Mouse (Mus musculus) embryonic facial prominence, embryonic 15.5 days (tissue): ENCODE results near the gene Iqschfp. TPM values are rescaled to one million over a fixed set of nuclear protein-coding genes. Genes with fewer than 3 reads are reported as not detected.

ENCODE experiments used
- ATAC-seq: fragments of 200-750 bp; cut with Nextera tagmentation; 2 replicates; pipeline ENCODE4 v1.8.0; 2017; ENCODE audit warnings: low read depth, moderate TSS enrichment; ENCODE audit not compliant: insufficient number of reproducible peaks, low FRiP score, low TSS enrichment
- H3K27ac ChIP-seq: fragments of 300-500 bp; sonication (generic); replicated peaks from 2 replicates; pipeline ENCODE4 v1.5.1; 2015; ENCODE audit warnings: mild to moderate bottlenecking, inconsistent platforms
- H3K27me3 ChIP-seq: fragments of 300-500 bp; sonication (generic); 2 replicates; pipeline ENCODE4 v1.6.1; 2015; ENCODE audit warnings: inconsistent platforms
- H3K36me3 ChIP-seq: fragments of 300-500 bp; sonication (generic); 2 replicates; pipeline ENCODE4 v1.6.1; 2015; ENCODE audit warnings: mild to moderate bottlenecking, inconsistent platforms
- H3K4me1 ChIP-seq: fragments of 300-500 bp; sonication (generic); 2 replicates; pipeline ENCODE4 v1.6.1; 2015; ENCODE audit warnings: inconsistent platforms
- H3K4me2 ChIP-seq: fragments of 300-500 bp; sonication (generic); replicated peaks from 2 replicates; pipeline ENCODE4 v1.6.1; 2015; ENCODE audit warnings: mild to moderate bottlenecking, inconsistent platforms
- H3K4me3 ChIP-seq: fragments of 300-500 bp; sonication (generic); replicated peaks from 2 replicates; pipeline ENCODE4 v1.5.1; 2015; ENCODE audit warnings: mild to moderate bottlenecking, inconsistent platforms
- H3K9ac ChIP-seq: fragments of 300-500 bp; sonication (generic); 2 replicates; pipeline ENCODE4 v1.6.1; 2015; ENCODE audit warnings: inconsistent platforms
- H3K9me3 ChIP-seq: fragments of 300-500 bp; sonication (generic); replicated peaks from 2 replicates; pipeline ENCODE4 v1.6.1; 2016; ENCODE audit warnings: inconsistent platforms
- WGBS: fragments of 180-500 bp; shearing (Covaris S2); methylation state at CpG from one replicate; pipeline ENCODE4 v1.1.7; 2015; 5-methylcytosine and 5-hydroxymethylcytosine counted together
- polyA plus RNA-seq: library from polyadenylated mRNA; unstranded; fragments of >200 nt; fragmentation: Nextera tagmentation; extraction: Ambion mirVana; gene quantifications from 2 replicates; pipeline ENCODE4 v1.2.1, GENCODE M21; 2015

Iqschfp gene
- polyA plus RNA-seq, 1 experiment from 2014 or later = 0.08 TPM

DNA sequence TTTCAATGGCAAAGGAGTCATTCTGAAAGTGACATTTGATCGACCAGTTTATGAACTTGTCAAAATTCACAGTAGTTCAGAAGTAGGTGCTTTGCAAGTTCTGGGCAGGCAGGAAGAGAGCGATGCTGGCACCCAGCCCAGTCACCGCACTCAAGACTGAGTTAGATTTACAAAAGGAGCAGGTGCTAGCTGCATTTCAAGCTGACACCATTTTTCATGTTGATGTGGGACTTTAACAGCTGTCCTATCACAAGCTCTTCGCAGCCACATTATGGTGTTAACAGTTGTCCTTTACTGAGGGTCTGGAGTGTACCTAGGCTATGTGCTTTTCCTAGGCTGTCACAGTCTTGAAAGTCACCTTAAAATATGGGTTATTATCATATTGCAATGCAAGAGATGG, 354.1 kb downstream of the Iqschfp start:
- H3K36me3 ChIP-seq = no peaks in the 10 kb centered on the region
- WGBS = 76% methylated on average over 4 of the region's 4 CpGs
- H3K27ac ChIP-seq = no peak overlapping the region
- no peak overlapping the region for H3K4me2 ChIP-seq
- H3K9me3 ChIP-seq = no peaks in the 10 kb centered on the region
- H3K27me3 ChIP-seq = no peaks in the 10 kb centered on the region
- H3K4me3 ChIP-seq = no peak overlapping the region
- no peak overlapping the region for H3K9ac ChIP-seq
- no peaks in the 10 kb centered on the region for H3K4me1 ChIP-seq
- no peak for ATAC-seq

DNA sequence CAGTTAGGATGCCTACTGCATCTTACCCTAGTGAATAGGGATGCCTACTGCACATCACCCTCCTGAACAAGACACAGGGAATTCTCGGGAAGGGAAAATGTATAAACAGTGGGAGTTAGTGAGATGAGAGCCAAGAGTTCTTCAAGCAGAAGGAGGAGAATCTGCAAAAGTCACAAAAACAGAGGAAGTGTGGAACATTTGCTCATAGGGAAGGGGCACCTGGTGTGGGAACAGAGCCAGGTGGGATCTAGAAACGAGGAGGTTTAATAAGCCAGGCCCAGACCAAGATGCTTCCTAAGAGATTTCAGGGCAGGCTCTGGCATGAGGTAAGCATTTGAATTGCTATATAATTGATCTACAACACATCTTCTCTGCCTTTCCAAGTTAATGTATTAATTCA, 358.6 kb downstream of the Iqschfp start:
- no peak for ATAC-seq
- H3K9ac ChIP-seq = no peak overlapping the region
- 59% methylated on average over 2 of the region's 2 CpGs for WGBS
- no peaks in the 10 kb centered on the region for H3K4me1 ChIP-seq
- H3K4me3 ChIP-seq = no peak overlapping the region
- no peaks in the 10 kb centered on the region for H3K36me3 ChIP-seq
- no peaks in the 10 kb centered on the region for H3K27me3 ChIP-seq
- no peak overlapping the region for H3K27ac ChIP-seq
- H3K9me3 ChIP-seq = no peaks in the 10 kb centered on the region
- no peak overlapping the region for H3K4me2 ChIP-seq

DNA sequence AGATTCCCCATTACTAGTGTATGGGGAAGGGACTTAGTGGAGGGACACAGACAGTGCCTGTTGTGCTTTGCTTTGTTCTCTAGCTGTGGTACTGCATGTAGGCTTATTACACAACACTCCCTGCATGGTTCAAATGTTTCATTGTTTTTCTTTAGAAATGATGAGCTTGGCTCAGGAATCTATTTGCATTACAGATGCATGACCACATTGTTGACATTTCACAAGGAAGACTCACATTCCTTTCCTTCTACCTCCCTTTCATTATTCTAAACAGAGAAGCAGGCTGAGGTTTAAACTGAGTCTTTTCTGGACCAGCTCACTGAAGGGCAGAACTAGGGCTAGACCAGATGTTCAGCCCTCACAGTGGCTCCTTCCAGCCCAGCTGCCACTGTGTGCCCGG, 360.3 kb downstream of the Iqschfp start:
- Histone ChIP-seq H3K9me3 (no peaks in the 10 kb centered on the region), H3K27ac (no peak overlapping the region), H3K36me3 (no peaks in the 10 kb centered on the region), H3K9ac (no peak overlapping the region), H3K4me2 (no peak overlapping the region), H3K27me3 (no peaks in the 10 kb centered on the region), H3K4me1 (no peaks in the 10 kb centered on the region), H3K4me3 (no peak overlapping the region)
- 46% methylated on average over 1 of the region's 1 CpGs for WGBS
- ATAC-seq = no peak

DNA sequence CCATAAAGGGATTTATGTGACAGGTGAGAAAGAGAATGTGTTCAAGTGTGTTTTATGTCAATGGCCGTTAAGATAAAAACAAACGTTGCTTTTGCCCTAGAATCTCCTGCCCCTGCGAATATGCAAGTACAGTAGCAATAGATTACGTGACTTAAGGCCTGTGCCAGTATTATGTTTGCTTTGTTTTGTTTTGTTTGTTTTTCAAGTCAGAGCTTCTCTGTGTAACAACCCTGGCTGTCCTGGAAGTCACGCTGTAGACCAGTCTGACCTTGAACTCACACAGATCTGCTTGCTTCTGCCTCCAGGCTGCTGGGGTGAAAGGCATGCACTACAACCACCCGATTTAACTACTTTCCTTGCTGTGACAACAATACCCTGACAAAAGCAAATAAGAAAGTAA, 370.3 kb downstream of the Iqschfp start:
- 76% methylated on average over 6 of the region's 6 CpGs for WGBS
- no peaks in the 10 kb centered on the region for H3K4me1 ChIP-seq
- ATAC-seq = no peak
- H3K9me3 ChIP-seq = no peaks in the 10 kb centered on the region
- no peaks in the 10 kb centered on the region for H3K36me3 ChIP-seq
- no peak overlapping the region for H3K9ac ChIP-seq
- H3K4me2 ChIP-seq = no peak overlapping the region
- no peaks in the 10 kb centered on the region for H3K27me3 ChIP-seq
- H3K27ac ChIP-seq = no peak overlapping the region
- H3K4me3 ChIP-seq = no peak overlapping the region

DNA sequence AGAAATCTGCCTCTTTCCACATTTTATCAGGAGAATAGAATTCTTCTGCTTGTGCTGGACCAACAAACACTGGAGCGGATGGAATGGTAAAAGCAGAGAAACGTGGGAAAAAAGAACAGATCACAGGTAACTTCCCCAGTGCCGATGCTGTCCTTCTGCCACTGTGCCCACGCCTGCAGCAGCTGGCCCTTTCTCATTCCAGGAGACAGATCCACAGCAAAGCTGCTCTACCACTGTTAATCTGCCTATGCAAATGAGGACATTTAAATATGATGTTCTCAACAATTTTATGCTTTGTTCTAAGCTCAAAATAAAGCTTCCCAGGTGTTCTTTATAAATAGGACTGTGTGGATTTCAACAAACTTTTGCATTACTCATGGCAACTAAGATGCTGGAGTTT, 375.9 kb downstream of the Iqschfp start:
- no peak overlapping the region for H3K27ac ChIP-seq
- no peak overlapping the region for H3K4me3 ChIP-seq
- H3K27me3 ChIP-seq = no peaks in the 10 kb centered on the region
- no peaks in the 10 kb centered on the region for H3K36me3 ChIP-seq
- H3K4me1 ChIP-seq = no peaks in the 10 kb centered on the region
- no peak overlapping the region for H3K4me2 ChIP-seq
- H3K9me3 ChIP-seq = no peaks in the 10 kb centered on the region
- WGBS = 77% methylated on average over 4 of the region's 4 CpGs
- H3K9ac ChIP-seq = no peak overlapping the region
- ATAC-seq = no peak

DNA sequence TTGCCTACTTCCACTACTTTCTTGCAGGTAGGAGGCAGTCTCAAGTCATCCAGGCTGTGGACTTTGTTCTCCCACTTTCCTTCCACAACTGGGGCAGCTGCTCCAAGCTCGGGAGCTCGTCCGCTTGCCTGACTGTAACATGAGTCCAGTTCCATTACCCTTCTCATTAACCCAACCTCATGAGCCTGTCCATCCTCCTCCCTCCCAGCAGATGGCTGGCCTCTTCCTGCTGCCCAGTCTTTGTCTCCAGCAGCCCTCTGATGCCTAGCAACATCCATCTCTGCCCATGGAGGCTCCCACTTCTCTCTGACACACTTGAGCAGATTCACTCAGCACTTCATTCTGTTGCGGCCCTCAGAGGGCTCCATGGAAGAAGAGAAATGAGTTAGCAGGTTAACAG, 377.2 kb downstream of the Iqschfp start:
- ATAC-seq = no peak
- H3K27me3 ChIP-seq = no peaks in the 10 kb centered on the region
- no peak overlapping the region for H3K4me3 ChIP-seq
- WGBS = 67% methylated on average over 4 of the region's 4 CpGs
- H3K36me3 ChIP-seq = no peaks in the 10 kb centered on the region
- H3K4me1 ChIP-seq = no peaks in the 10 kb centered on the region
- no peak overlapping the region for H3K4me2 ChIP-seq
- no peak overlapping the region for H3K27ac ChIP-seq
- H3K9ac ChIP-seq = no peak overlapping the region
- no peaks in the 10 kb centered on the region for H3K9me3 ChIP-seq

DNA sequence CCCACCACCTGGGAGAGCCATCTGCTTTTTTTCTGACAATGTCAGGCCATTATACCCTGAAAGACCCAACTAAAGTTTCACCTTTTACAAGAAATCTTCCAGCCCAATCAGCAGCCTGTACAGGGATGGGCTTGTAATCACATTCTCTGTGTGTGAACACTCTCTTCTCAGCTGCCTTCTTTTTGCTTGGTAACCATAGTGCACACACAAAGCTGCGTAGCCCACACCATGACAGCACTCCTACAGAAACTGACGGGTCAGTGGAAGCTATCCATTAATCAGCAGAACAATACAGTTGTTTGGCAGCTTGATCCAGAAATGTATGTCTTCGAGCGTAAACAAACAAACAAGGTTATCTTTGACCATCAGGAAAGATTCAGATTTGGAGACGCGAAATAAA, 378.2 kb downstream of the Iqschfp start:
- Histone ChIP-seq H3K9me3 (no peaks in the 10 kb centered on the region), H3K4me1 (no peaks in the 10 kb centered on the region), H3K27me3 (no peaks in the 10 kb centered on the region), H3K4me2 (no peak overlapping the region), H3K4me3 (no peak overlapping the region), H3K36me3 (no peaks in the 10 kb centered on the region), H3K9ac (no peak overlapping the region), H3K27ac (no peak overlapping the region)
- WGBS = 85% methylated on average over 6 of the region's 6 CpGs
- no peak for ATAC-seq

DNA sequence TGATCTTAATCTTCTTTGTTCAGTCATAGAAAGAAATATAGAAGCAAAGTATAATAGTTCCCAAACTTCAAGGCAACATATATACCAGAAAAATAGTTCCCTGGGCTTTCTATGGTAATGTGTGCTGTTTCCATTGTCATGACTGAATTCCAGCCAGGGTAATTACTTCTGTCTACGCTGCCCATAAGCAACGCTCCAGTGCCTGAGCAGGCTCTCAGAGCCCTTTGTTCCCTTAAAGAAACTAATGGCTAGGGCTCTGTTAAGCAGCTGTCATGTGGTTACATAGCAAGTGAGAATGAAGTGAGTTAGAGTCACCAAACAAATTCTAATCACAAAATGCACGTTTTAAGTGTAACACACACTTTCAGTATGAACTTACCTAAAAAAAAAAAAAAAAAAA, 379.4 kb downstream of the Iqschfp start:
- H3K4me1 ChIP-seq = no peaks in the 10 kb centered on the region
- no peaks in the 10 kb centered on the region for H3K9me3 ChIP-seq
- no peak overlapping the region for H3K9ac ChIP-seq
- WGBS = 62% methylated on average over 3 of the region's 3 CpGs
- H3K36me3 ChIP-seq = no peaks in the 10 kb centered on the region
- H3K27me3 ChIP-seq = no peaks in the 10 kb centered on the region
- no peak for ATAC-seq
- no peak overlapping the region for H3K4me2 ChIP-seq
- no peak overlapping the region for H3K4me3 ChIP-seq
- no peak overlapping the region for H3K27ac ChIP-seq

DNA sequence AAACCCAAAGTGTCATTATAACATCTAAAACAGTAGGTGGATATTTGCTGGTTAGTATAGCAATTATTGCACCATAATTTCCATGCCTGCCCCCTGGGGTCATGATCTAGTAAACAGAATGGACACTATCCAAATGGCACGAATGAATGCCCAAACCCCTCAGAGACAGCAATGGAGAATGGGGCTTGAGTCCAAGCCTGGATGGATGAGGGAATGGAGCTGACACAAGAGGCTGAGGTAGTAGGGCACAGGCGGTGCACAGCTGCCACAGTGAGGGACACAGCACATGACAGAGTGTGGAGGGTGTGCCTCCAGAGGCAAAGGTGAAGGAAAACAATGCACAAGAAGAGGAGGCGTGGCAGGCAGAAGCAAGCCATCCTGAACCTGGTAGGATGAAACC, 379.8 kb downstream of the Iqschfp start:
- WGBS = 83% methylated on average over 3 of the region's 3 CpGs

DNA sequence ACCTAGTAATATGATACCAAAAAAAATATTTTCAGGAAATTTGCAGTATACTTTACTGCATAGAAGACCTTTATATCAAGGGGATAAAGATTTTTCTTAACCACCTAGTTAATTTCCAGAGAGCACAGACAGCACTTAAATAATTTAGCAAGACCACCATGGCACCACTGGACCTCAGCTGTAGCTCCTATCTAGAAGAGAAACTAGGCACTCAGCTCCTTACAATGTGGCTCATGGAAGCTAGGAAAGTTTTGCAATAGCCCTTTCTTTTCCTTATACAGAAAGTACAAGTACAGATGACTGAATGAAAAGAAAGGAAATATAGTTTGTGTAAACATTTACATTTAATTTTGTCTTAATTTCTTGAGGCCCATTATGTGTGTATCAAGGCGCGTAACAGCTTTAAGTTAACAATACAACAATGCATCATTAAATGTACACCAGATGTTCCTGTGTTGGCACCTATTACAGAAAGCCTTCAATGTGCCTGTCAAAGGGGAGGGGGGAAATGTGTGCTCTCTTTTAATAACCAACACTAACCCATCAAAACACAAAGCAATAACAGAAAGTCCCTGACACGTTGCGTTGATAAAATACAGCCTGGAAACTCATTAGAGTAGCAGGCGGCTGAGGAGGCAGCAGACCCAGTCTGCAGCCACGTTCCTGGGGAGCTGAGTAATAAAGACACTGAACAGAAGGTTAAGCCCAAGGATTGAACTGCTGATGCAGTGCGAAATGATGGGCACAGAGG, 391.0 kb downstream of the Iqschfp start:
- Histone ChIP-seq H3K36me3 (no peaks in the 10 kb centered on the region), H3K4me2 (no peak overlapping the region), H3K27ac (no peak overlapping the region), H3K27me3 (no peaks in the 10 kb centered on the region), H3K9ac (no peak overlapping the region), H3K4me3 (no peak overlapping the region), H3K9me3 (no peaks in the 10 kb centered on the region), H3K4me1 (no peaks in the 10 kb centered on the region)
- 43% methylated on average over 7 of the region's 7 CpGs for WGBS
- no peak for ATAC-seq

More for the DNA sequence above, 379.8 kb downstream of the Iqschfp start:
- Histone ChIP-seq H3K36me3 (no peaks in the 10 kb centered on the region), H3K4me1 (no peaks in the 10 kb centered on the region), H3K4me2 (no peak overlapping the region), H3K27me3 (no peaks in the 10 kb centered on the region), H3K9ac (no peak overlapping the region), H3K9me3 (no peaks in the 10 kb centered on the region), H3K27ac (no peak overlapping the region), H3K4me3 (no peak overlapping the region)
- no peak for ATAC-seq

DNA sequence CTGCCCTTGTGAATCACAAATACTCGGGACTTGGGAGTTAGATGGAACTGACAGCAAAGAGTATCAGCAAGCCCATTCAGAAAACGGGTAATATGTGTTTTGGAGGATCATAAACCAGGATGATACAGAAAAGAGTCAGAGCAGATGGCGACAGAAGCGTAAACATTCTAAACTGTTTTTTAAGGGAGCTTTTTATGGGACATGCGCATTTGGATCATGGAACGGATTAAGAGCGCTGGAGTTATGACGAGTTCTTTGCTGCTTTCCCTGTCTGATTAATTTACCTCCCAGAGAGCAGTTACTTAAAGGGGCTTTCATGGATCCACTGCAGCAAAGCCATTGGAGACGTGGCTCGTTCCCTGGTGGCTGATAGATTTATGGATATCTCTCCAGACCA, 391.6 kb downstream of the Iqschfp start:
- Histone ChIP-seq H3K9me3 (no peaks in the 10 kb centered on the region), H3K36me3 (no peaks in the 10 kb centered on the region), H3K4me2 (no peak overlapping the region), H3K4me1 (no peaks in the 10 kb centered on the region), H3K4me3 (no peak overlapping the region), H3K27ac (no peak overlapping the region), H3K27me3 (no peaks in the 10 kb centered on the region), H3K9ac (no peak overlapping the region)
- ATAC-seq = no peak
- whole genome bisulfite sequencing = 64% methylated on average over 10 of the region's 10 CpGs

DNA sequence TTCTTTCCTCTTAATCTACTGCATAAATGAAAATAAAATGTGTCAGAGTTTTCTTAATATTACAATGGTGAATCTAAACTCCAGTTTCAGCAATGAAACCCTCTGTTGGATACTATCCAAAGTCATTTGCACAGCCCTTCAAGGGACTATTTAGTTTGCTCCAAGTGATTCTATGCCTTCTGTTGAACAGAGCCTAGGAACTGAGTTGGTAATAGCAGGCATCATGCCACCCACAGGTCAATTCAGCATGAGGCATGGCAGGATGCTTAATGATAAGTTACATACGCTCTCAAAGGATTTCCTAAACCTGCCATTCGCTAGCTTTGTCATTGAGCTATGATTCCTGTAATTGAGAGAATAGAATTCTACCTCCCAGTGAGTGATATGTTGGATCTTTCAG, 392.5 kb downstream of the Iqschfp start:
- Histone ChIP-seq H3K4me3 (no peak overlapping the region), H3K4me2 (no peak overlapping the region), H3K36me3 (no peaks in the 10 kb centered on the region), H3K27ac (no peak overlapping the region), H3K4me1 (no peaks in the 10 kb centered on the region), H3K27me3 (no peaks in the 10 kb centered on the region), H3K9me3 (no peaks in the 10 kb centered on the region), H3K9ac (no peak overlapping the region)
- 86% methylated on average over 2 of the region's 2 CpGs for WGBS
- no peak for ATAC-seq
